Mouse (Mus musculus): ENCODE measurements around the gene Sipa1l3. TPM values are rescaled to one million over a fixed set of nuclear protein-coding genes. Genes with fewer than 3 reads are reported as not detected.

The Sipa1l3 gene
- total RNA-seq, 2 experiments from 2014 or later = 13.8 to 17.7 TPM

GRCm38 (mm10) chr7:29441793-29442192, 76.6 kb downstream of the Sipa1l3 start:
- peak; percentile 45 for DNase-seq

GRCm38 (mm10) chr7:29441151-29441550, 77.3 kb downstream of the Sipa1l3 start:
- no peak for DNase-seq

GRCm38 (mm10) chr7:29438655-29439282, 79.7 kb downstream of the Sipa1l3 start:
- no peak for DNase-seq

- no peak for DNase-seq
Observed at GRCm38 (mm10) chr7:29438204-29438603, 80.2 kb downstream of the Sipa1l3 start.

- no peak for DNase-seq
Observed at GRCm38 (mm10) chr7:29437072-29437471, 81.4 kb downstream of the Sipa1l3 start.

- no peak for DNase-seq
Observed at GRCm38 (mm10) chr7:29434313-29435035, 84.0 kb downstream of the Sipa1l3 start.

GRCm38 (mm10) chr7:29433725-29434124, 84.7 kb downstream of the Sipa1l3 start:
- DNase-seq = no peak

- DNase-seq = peak; percentile 49
Observed at GRCm38 (mm10) chr7:29432947-29433553, 85.4 kb downstream of the Sipa1l3 start.

GRCm38 (mm10) chr7:29432180-29432946, 86.1 kb downstream of the Sipa1l3 start:
- no peak for DNase-seq

GRCm38 (mm10) chr7:29430739-29431211, 87.7 kb downstream of the Sipa1l3 start:
- no peak for DNase-seq

GRCm38 (mm10) chr7:29426056-29426455, 92.4 kb downstream of the Sipa1l3 start:
- no peak for DNase-seq

GRCm38 (mm10) chr7:29425413-29425827, 93.0 kb downstream of the Sipa1l3 start:
- DNase-seq = no peak

- peak; percentile 37 for DNase-seq
Observed at GRCm38 (mm10) chr7:29424690-29425089, 93.8 kb downstream of the Sipa1l3 start.

- DNase-seq = no peak
Observed at GRCm38 (mm10) chr7:29421909-29422244, 96.6 kb downstream of the Sipa1l3 start.

GRCm38 (mm10) chr7:29421240-29421908, 97.1 kb downstream of the Sipa1l3 start:
- DNase-seq = no peak

- DNase-seq = no peak
Observed at GRCm38 (mm10) chr7:29419836-29420235, 98.6 kb downstream of the Sipa1l3 start.

- no peak for DNase-seq
Observed at GRCm38 (mm10) chr7:29418231-29418630, 100.2 kb downstream of the Sipa1l3 start.

GRCm38 (mm10) chr7:29417332-29418069, 100.9 kb downstream of the Sipa1l3 start:
- DNase-seq = no peak

- no peak for DNase-seq
Observed at GRCm38 (mm10) chr7:29416906-29417305, 101.5 kb downstream of the Sipa1l3 start.

GRCm38 (mm10) chr7:29411838-29412580, 106.4 kb downstream of the Sipa1l3 start:
- no peak for DNase-seq

Measured in heart, postnatal 4 days (tissue).